ENCODE assay signal across 8 mouse cellular contexts in the genomic region with DNA sequence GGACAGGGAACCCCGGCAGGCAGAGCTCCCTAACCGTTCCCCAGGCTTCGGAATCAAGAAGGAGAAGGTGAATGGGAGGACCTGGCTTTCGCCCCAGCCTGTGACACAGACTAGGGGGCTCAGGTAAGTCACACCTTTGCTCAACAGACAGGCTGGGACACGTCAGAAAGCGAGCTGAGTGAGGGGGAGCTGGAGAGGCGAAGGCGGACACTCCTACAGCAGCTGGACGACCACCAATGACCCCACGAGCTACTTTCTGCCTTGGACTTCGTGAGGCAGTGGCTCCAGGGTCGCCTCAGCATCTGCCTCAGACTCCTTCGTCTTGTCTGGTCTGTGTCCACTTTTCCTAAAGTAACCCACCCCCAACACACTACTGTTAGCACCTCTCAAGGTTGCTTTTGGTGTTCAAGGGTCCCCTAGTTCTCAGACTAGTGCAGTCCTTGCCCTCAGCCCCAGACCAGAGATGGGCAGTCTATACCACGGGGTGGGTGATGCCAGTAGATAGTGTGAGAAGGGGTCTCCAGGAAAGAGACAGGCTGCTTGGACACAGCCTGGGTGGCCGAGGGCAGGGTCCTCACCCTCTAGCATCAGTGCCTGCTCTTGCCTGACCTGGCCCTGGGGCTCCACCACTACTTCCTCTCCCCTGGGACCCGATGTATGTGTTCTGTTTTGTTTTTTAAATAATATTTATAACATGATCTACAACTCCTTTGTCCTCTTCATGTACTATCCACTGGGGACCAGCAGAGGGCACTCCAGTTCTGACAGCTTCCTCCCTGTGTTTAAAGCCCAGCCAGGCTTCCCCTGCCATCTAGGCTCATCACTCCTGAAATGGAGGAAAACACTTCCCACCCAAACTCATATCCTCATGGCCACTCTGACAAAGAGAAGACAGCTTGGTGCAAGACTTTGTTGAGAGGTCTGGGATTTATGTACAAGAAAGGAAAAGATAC. TPM values are rescaled to one million over a fixed set of nuclear protein-coding genes. Genes with fewer than 3 reads are reported as not detected.
A peak's percentile ranks its signal among the peaks of the same experiment; 100 is the strongest.
DNase-seq lines count a peak whose midpoint lies in the region; ATAC-seq and TF ChIP-seq lines count a peak whose summit lies in the region.

No protein-coding gene starts in this region.

- no peak overlapping the region for H3K4me3 ChIP-seq in forebrain, embryonic 10.5 days
- H3K4me3 ChIP-seq in heart, embryonic 15.5 days = no peak overlapping the region
- no peak overlapping the region for H3K4me3 ChIP-seq in liver, embryonic 16.5 days (ENCODE audit: low read depth, low read length)
- no peak overlapping the region for H3K4me3 ChIP-seq in neural tube, embryonic 14.5 days (ENCODE audit: low read depth, low read length)
- no peak overlapping the region for H3K4me3 ChIP-seq in testis, adult 2 months (ENCODE audit: control insufficient read depth, low read depth, low read length)

- WGBS in forebrain, embryonic 10.5 days = 88% methylated on average over 16 of the region's 16 CpGs
- 70% methylated on average over 16 of the region's 16 CpGs for WGBS in heart, embryonic 15.5 days
- WGBS in liver, embryonic 16.5 days (ENCODE audit: insufficient replicate concordance) = 56% methylated on average over 16 of the region's 16 CpGs
- 84% methylated on average over 16 of the region's 16 CpGs for WGBS in neural tube, embryonic 14.5 days

- peaks cover 100% of the 10 kb centered on the region for H3K36me3 ChIP-seq in forebrain, embryonic 10.5 days (replicated peaks)
- H3K36me3 ChIP-seq in heart, embryonic 15.5 days = peaks cover 78% of the 10 kb centered on the region
- no peaks in the 10 kb centered on the region for H3K36me3 ChIP-seq in liver, embryonic 16.5 days (ENCODE audit: control insufficient read depth, insufficient read depth)
- peaks cover 72% of the 10 kb centered on the region for H3K36me3 ChIP-seq in neural tube, embryonic 14.5 days (ENCODE audit: control insufficient read depth, insufficient read depth, low read length)
- H3K36me3 ChIP-seq in testis, adult 2 months (ENCODE audit: control insufficient read depth, insufficient read depth, low read length) = peaks cover 2% of the 10 kb centered on the region

- ATAC-seq in heart, embryonic 15.5 days (replicated peaks; ENCODE audit: insufficient number of reproducible peaks, insufficient read depth, low FRiP score, low read depth) = peak; percentile 19; the same call in 1 of the 2 replicates
- ATAC-seq in liver, embryonic 16.5 days (ENCODE audit: low read depth) = no peak
- peak; percentile 62; the same call in 1 of the 2 replicates for ATAC-seq in neural tube, embryonic 14.5 days (ENCODE audit: low read depth)

- H3K4me1 ChIP-seq in forebrain, embryonic 10.5 days = 0 out of 2 replicates have a peak, but pooled peaks cover 4% of the 10 kb centered on the region
- H3K4me1 ChIP-seq in heart, embryonic 15.5 days (replicated peaks) = peaks cover 18% of the 10 kb centered on the region; the same call in 1 of the 2 replicates
- H3K4me1 ChIP-seq in liver, embryonic 16.5 days (ENCODE audit: control insufficient read depth, low read depth, low read length) = no peaks in the 10 kb centered on the region
- H3K4me1 ChIP-seq in neural tube, embryonic 14.5 days (ENCODE audit: control insufficient read depth, insufficient read depth, low read length) = no peaks in the 10 kb centered on the region
- no peaks in the 10 kb centered on the region for H3K4me1 ChIP-seq in testis, adult 2 months (ENCODE audit: control insufficient read depth, insufficient read depth, low read length)

- H3K9ac ChIP-seq in heart, embryonic 15.5 days = no peak overlapping the region
- no peak overlapping the region for H3K9ac ChIP-seq in liver, embryonic 16.5 days (ENCODE audit: low read depth, low read length)
- no peak overlapping the region for H3K9ac ChIP-seq in neural tube, embryonic 14.5 days (replicated peaks; ENCODE audit: low read depth, low read length)

- peak; percentile 86 for DNase-seq in CD4-positive, CD25-positive, alpha-beta regulatory T cell, adult 2 months (ENCODE audit: low read depth, low spot score)
- peak; percentile 89 for DNase-seq in brain, adult 2 months (ENCODE audit: low read depth, low spot score)
- peak; percentile 60 for DNase-seq in forebrain, embryonic 10.5 days (ENCODE audit: extremely low spot score, low spot score)
- DNase-seq in kidney, postnatal 10 days = peak; percentile 91

- peak; percentile 48; the same call in 1 of the 2 replicates for TF ChIP-seq CTCF in testis, adult 2 months (IDR thresholded peaks at IDR 0.05; ENCODE audit: control insufficient read depth, insufficient read depth, insufficient replicate concordance, low read depth, low read length)

- H3K4me2 ChIP-seq in heart, embryonic 15.5 days = no peak overlapping the region
- H3K4me2 ChIP-seq in liver, embryonic 16.5 days (ENCODE audit: low read depth, low read length) = no peak overlapping the region
- H3K4me2 ChIP-seq in neural tube, embryonic 14.5 days (ENCODE audit: low read depth, low read length) = no peak overlapping the region

- TF ChIP-seq POLR2A in testis, adult 2 months (IDR thresholded peaks at IDR 0.05; ENCODE audit: control insufficient read depth, low read depth, low read length) = no peak

- peak overlapping the region; percentile 82 for H3K27ac ChIP-seq in forebrain, embryonic 10.5 days
- peak overlapping the region; percentile 70 for H3K27ac ChIP-seq in heart, embryonic 15.5 days
- H3K27ac ChIP-seq in liver, embryonic 16.5 days (ENCODE audit: low read length) = peak overlapping the region; percentile 34; the same call in 1 of the 2 replicates
- peak overlapping the region; percentile 29 for H3K27ac ChIP-seq in neural tube, embryonic 14.5 days (ENCODE audit: low read depth, low read length)
- H3K27ac ChIP-seq in testis, adult 2 months (ENCODE audit: control insufficient read depth, insufficient read depth, low read depth, low read length) = no peak overlapping the region

- no peaks in the 10 kb centered on the region for H3K9me3 ChIP-seq in forebrain, embryonic 10.5 days
- H3K9me3 ChIP-seq in heart, embryonic 15.5 days (replicated peaks) = no peaks in the 10 kb centered on the region
- no peaks in the 10 kb centered on the region for H3K9me3 ChIP-seq in liver, embryonic 16.5 days (replicated peaks; ENCODE audit: control insufficient read depth, low read length)
- H3K9me3 ChIP-seq in neural tube, embryonic 14.5 days (ENCODE audit: control insufficient read depth, low read length) = no peaks in the 10 kb centered on the region

- H3K27me3 ChIP-seq in forebrain, embryonic 10.5 days (ENCODE audit: poor library complexity, severe bottlenecking) = no peaks in the 10 kb centered on the region
- H3K27me3 ChIP-seq in heart, embryonic 15.5 days = no peaks in the 10 kb centered on the region
- H3K27me3 ChIP-seq in liver, embryonic 16.5 days (ENCODE audit: control insufficient read depth, insufficient read depth, low read depth, low read length) = no peaks in the 10 kb centered on the region
- H3K27me3 ChIP-seq in neural tube, embryonic 14.5 days (ENCODE audit: control insufficient read depth, insufficient read depth, low read length) = no peaks in the 10 kb centered on the region
- H3K27me3 ChIP-seq in testis, adult 2 months (ENCODE audit: control insufficient read depth, insufficient read depth, low read length) = no peaks in the 10 kb centered on the region

RNA-seq across cellular contexts. Expression of a gene that starts 20.9 kb away (rescaled TPM):
- polyA plus RNA-seq in forebrain, embryonic 10.5 days (2016; fragmentation: Nextera tagmentation; extraction: Ambion mirVana) = 0.11 and 0.17 TPM in 2 replicates
- 0.09 and 0.47 TPM in 2 replicates for polyA plus RNA-seq in heart, embryonic 15.5 days (2015; fragmentation: Nextera tagmentation; extraction: Ambion mirVana)
- polyA plus RNA-seq in liver, embryonic 16.5 days (2015; fragmentation: Nextera tagmentation; extraction: Ambion mirVana) = 0.04 TPM in 1 of 2 replicates, not detected in the other
- 0.53 and 0.66 TPM in 2 replicates for polyA plus RNA-seq in neural tube, embryonic 14.5 days (2014; fragmentation: Nextera tagmentation; extraction: Ambion mirVana)
- polyA plus RNA-seq in testis, adult 2 months (2012; rRNA removed) = 57.2 and 58.2 TPM in 2 replicates

RNA-seq across cellular contexts. Expression of a gene that starts 21.7 kb away (rescaled TPM):
- polyA plus RNA-seq in forebrain, embryonic 10.5 days (2016; fragmentation: Nextera tagmentation; extraction: Ambion mirVana) = 60.7 and 62.2 TPM in 2 replicates
- polyA plus RNA-seq in heart, embryonic 15.5 days (2015; fragmentation: Nextera tagmentation; extraction: Ambion mirVana) = 37.2 and 42.1 TPM in 2 replicates
- polyA plus RNA-seq in liver, embryonic 16.5 days (2015; fragmentation: Nextera tagmentation; extraction: Ambion mirVana) = 6.5 and 8.0 TPM in 2 replicates
- polyA plus RNA-seq in neural tube, embryonic 14.5 days (2014; fragmentation: Nextera tagmentation; extraction: Ambion mirVana) = 96.9 and 113 TPM in 2 replicates
- 104 and 118 TPM in 2 replicates for polyA plus RNA-seq in testis, adult 2 months (2012; rRNA removed)

RNA-seq across cellular contexts. Expression of a gene that starts 53.7 kb away (rescaled TPM):
- polyA plus RNA-seq in forebrain, embryonic 10.5 days (2016; fragmentation: Nextera tagmentation; extraction: Ambion mirVana) = 14.3 and 16.9 TPM in 2 replicates
- 14.0 and 17.8 TPM in 2 replicates for polyA plus RNA-seq in heart, embryonic 15.5 days (2015; fragmentation: Nextera tagmentation; extraction: Ambion mirVana)
- 2.9 and 3.0 TPM in 2 replicates for polyA plus RNA-seq in liver, embryonic 16.5 days (2015; fragmentation: Nextera tagmentation; extraction: Ambion mirVana)
- 7.3 and 8.8 TPM in 2 replicates for polyA plus RNA-seq in neural tube, embryonic 14.5 days (2014; fragmentation: Nextera tagmentation; extraction: Ambion mirVana)
- 14.3 and 15.3 TPM in 2 replicates for polyA plus RNA-seq in testis, adult 2 months (2012; rRNA removed)

Comparison
In these comparisons a context has a peak if more than half of its experiments do, and no peak if none do; other contexts are left out.
1. RNA of a gene that starts 20.9 kb away (polyA plus RNA-seq): 57.2 to 58.2 TPM in testis, adult 2 months; 0.53 to 0.66 TPM in neural tube, embryonic 14.5 days, 0.09 to 0.47 TPM in heart, embryonic 15.5 days, 0.11 to 0.17 TPM in forebrain, embryonic 10.5 days and 0.04 TPM in liver, embryonic 16.5 days; every median in the first group is over 10 times any median in the second.
2. Peak in every context shown above with its lines, with median percentiles within 50 percentile points of each other: DNase-seq.